Mouse (Mus musculus) gastrocnemius, postnatal 36 days (tissue): ENCODE measurements around the gene Vmn1r82. TPM values are rescaled to one million over a fixed set of nuclear protein-coding genes. Genes with fewer than 3 reads are reported as not detected.

Experiments
- DNase-seq, 2 experiments: peaks; one replicate each; pipeline ENCODE4 v3.0.0; 2022
- intact Hi-C: fragments of 180-260 bp; cut with DNase I; formaldehyde crosslinking; loops from one replicate; pipeline ENCODE4 v1.15.1; 2025
- long read RNA-seq, 2 experiments: library from polyadenylated mRNA; stranded (forward); transcript quantifications; one replicate each; pipeline ENCODE4 v2.0.0; 2021
- total RNA-seq, 2 experiments: library from RNA; stranded (reverse); gene quantifications; 2 replicates each; pipeline ENCODE4 v1.2.3; 2021

Vmn1r82 gene
- not detected for total RNA-seq
- long read RNA-seq, experiment 1, result 0 reads
- long read RNA-seq, experiment 2, result 0 reads

DNA sequence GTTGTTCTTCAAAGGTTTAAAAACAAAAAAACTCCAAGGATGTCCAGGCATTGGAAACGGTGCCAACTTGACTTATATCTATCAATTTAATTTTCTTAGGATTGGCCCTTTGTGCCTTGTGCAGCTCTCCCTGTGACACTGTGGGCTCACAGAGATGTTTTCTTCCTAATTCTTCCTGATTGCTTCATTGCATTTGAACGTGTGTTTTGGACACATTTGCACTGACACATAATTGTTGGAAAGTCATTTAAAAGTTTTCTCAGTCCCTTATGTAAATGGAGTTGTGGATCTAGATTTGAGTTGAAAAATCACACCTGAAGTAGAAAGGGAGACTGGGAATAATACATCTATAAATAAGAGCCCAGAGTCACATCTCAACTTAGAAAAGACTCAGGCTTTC is at the start of gene Vmn1r82:
TSS of gene Vmn1r82 (plus strand) at position 301 of the 400 bp plus-strand sequence.
- no peak for DNase-seq
- intact Hi-C loops, result no loop called here

DNA sequence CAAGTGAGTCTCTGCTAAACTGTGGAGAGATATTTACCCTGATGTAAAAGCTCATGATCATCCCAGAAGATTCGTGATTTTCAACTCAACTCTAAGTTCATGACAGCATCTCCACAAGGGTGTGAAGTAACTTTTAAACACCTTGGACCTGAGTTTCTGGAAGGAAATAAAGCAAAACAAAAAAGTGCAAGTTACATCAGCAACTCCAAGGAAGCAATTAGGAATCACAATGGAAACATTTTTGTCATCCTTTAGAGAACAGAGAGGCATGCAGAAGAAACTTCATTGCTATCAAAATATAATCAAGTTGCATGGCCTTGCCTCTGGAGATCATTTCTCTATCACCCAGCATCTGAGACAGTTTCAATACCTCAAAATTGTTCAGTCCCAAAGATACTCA is 32.1 kb upstream of the Vmn1r82 start, which contains the start of gene Vmn1r81:
TSS of gene Vmn1r81 (minus strand) at position 101 of the 400 bp plus-strand sequence.
- no peak for DNase-seq
- intact Hi-C loops, result no loop called here

DNA sequence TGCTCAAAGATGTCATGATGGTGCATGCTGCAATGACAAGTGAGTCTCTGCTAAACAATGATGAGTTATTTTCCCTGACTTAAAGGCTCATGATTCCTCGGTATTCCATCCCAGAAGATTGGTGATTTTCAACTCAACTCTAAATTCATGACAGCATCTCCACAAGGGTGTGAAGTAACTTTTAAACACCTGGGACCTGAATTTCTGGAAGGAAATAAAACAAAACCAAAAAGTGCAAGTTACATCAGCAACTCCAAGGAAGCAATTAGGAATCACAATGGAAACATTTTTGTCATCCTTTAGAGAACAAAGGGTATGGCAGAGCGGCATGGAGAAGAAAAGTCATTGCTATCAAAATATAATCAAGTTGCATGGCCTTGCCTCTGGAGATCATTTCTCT is 29.2 kb downstream of the Vmn1r82 start, which contains the start of gene Vmn1r83:
TSS of gene Vmn1r83 (minus strand) at position 101 of the 400 bp plus-strand sequence.
- intact Hi-C loops, result no loop called here
- no peak for DNase-seq

Other genes starting within 250 kb of the Vmn1r82 start
- gene Vmn1r78, start 150.2 kb upstream of the Vmn1r82 start, total RNA-seq, result not detected
- gene Vmn1r79, start 129.2 kb upstream of the Vmn1r82 start, total RNA-seq, result not detected
- not detected for gene Vmn1r80, start 111.1 kb upstream of the Vmn1r82 start, total RNA-seq
- gene Vmn1r81, start 32.2 kb upstream of the Vmn1r82 start, total RNA-seq, result not detected
- gene Vmn1r83, start 29.1 kb downstream of the Vmn1r82 start, total RNA-seq, result not detected
- gene Vmn1r84, start 68.8 kb downstream of the Vmn1r82 start, total RNA-seq, result not detected
- gene Zfp551, start 122.3 kb downstream of the Vmn1r82 start, total RNA-seq, result 1 to 10 TPM; 1.3 to 1.6 TPM
- gene Zfp606, start 177.9 kb downstream of the Vmn1r82 start, total RNA-seq, result 1 to 10 TPM; 4.6 to 4.7 TPM
- gene 2900092C05Rik, start 212.1 kb downstream of the Vmn1r82 start, total RNA-seq, result not detected